Mouse (Mus musculus): ENCODE data around the gene Plekhm1.

- TF ChIP-seq CTCF (IDR thresholded peaks at IDR 0.05; ENCODE audit: borderline replicate concordance, insufficient read depth, low read length) (no peak), POLR2A (IDR thresholded peaks at IDR 0.05; ENCODE audit: low read depth, low read length) (no peak)
Observed at GRCm38 (mm10) chr11:103394604-103395003, 17.9 kb downstream of the Plekhm1 start.

Data from embryonic fibroblast, embryonic 13.5 days (primary cell).